Mouse (Mus musculus) midbrain, embryonic 13.5 days (tissue): ENCODE data around the gene Prkar1b. TPM values are rescaled to one million over a fixed set of nuclear protein-coding genes. Genes with fewer than 3 reads are reported as not detected.

Experiments
- ATAC-seq: fragments of 200-750 bp; cut with Nextera tagmentation; 2 replicates; pipeline ENCODE4 v1.8.0; 2017; ENCODE audit warnings: mild to moderate bottlenecking, moderate TSS enrichment, moderate library complexity
- H3K27ac ChIP-seq: fragments of 300-500 bp; sonication (generic); 2 replicates; pipeline ENCODE4 v1.5.1; 2015; ENCODE audit warnings: inconsistent platforms, mild to moderate bottlenecking, moderate library complexity
- H3K27me3 ChIP-seq: fragments of 300-500 bp; sonication (generic); 2 replicates; pipeline ENCODE4 v1.6.1; 2015; ENCODE audit warnings: mild to moderate bottlenecking, inconsistent platforms
- H3K36me3 ChIP-seq: fragments of 300-500 bp; sonication (generic); 2 replicates; pipeline ENCODE4 v1.6.1; 2015; ENCODE audit warnings: mild to moderate bottlenecking, inconsistent platforms
- H3K4me1 ChIP-seq: fragments of 300-500 bp; sonication (generic); replicated peaks from 2 replicates; pipeline ENCODE4 v1.6.1; 2015; ENCODE audit warnings: inconsistent platforms
- H3K4me2 ChIP-seq: fragments of 300-500 bp; sonication (generic); replicated peaks from 2 replicates; pipeline ENCODE4 v1.6.1; 2015; ENCODE audit warnings: moderate library complexity, mild to moderate bottlenecking, inconsistent platforms
- H3K4me3 ChIP-seq: fragments of 300-500 bp; sonication (generic); replicated peaks from 2 replicates; pipeline ENCODE4 v1.5.1; 2015; ENCODE audit warnings: mild to moderate bottlenecking, inconsistent platforms
- H3K9ac ChIP-seq: fragments of 300-500 bp; sonication (generic); replicated peaks from 2 replicates; pipeline ENCODE4 v1.6.1; 2015; ENCODE audit warnings: mild to moderate bottlenecking, inconsistent platforms
- H3K9me3 ChIP-seq: fragments of 300-500 bp; sonication (generic); 2 replicates; pipeline ENCODE4 v1.6.1; 2016; ENCODE audit warnings: mild to moderate bottlenecking, inconsistent platforms
- WGBS: fragments of 180-500 bp; shearing (Covaris S2); methylation state at CpG from one replicate; pipeline ENCODE4 v1.1.7; 2015; 5-methylcytosine and 5-hydroxymethylcytosine counted together
- polyA plus RNA-seq: library from polyadenylated mRNA; unstranded; fragments of >200 nt; fragmentation: Nextera tagmentation; extraction: Ambion mirVana; gene quantifications from 2 replicates; pipeline ENCODE4 v1.2.1, GENCODE M21; 2015

Prkar1b gene
- polyA plus RNA-seq, 1 experiment from 2014 or later: 139 TPM

GRCm38 (mm10) chr5:138971405-138971804 lies 178.4 kb downstream of the Prkar1b start:
- ATAC-seq: no peak
- no peaks in the 10 kb centered on the region for H3K27me3 ChIP-seq
- no peaks in the 10 kb centered on the region for H3K9me3 ChIP-seq
- H3K4me2 ChIP-seq: no peak overlapping the region
- H3K4me3 ChIP-seq: no peak overlapping the region
- H3K36me3 ChIP-seq: no peaks in the 10 kb centered on the region
- H3K9ac ChIP-seq: no peak overlapping the region
- H3K27ac ChIP-seq: no peak overlapping the region
- 76% methylated on average over 9 of the region's 9 CpGs for WGBS
- peaks cover 3% of the 10 kb centered on the region; the same call in 1 of the 2 replicates for H3K4me1 ChIP-seq

- ATAC-seq: no peak
- no peak overlapping the region for H3K4me3 ChIP-seq
- no peaks in the 10 kb centered on the region for H3K27me3 ChIP-seq
- no peaks in the 10 kb centered on the region for H3K9me3 ChIP-seq
- H3K4me1 ChIP-seq: peaks cover 15% of the 10 kb centered on the region
- H3K4me2 ChIP-seq: no peak overlapping the region
- no peak overlapping the region; the same call in 1 of the 2 replicates for H3K27ac ChIP-seq
- WGBS: 70% methylated on average over 7 of the region's 7 CpGs
- no peak overlapping the region for H3K9ac ChIP-seq
- no peaks in the 10 kb centered on the region for H3K36me3 ChIP-seq
Observed at GRCm38 (mm10) chr5:138970056-138970490, 179.7 kb downstream of the Prkar1b start.

Other genes with a start within 250 kb of the Prkar1b start
- gene Pdgfa, start 152.6 kb downstream of the Prkar1b start, polyA plus RNA-seq: 7.5 and 8.3 TPM in 2 replicates
- gene Dnaaf5, start 222 bp upstream of the Prkar1b start, polyA plus RNA-seq: 2.3 and 3.9 TPM in 2 replicates
- 45.9 and 49.1 TPM in 2 replicates for gene Sun1, start 50.6 kb upstream of the Prkar1b start, polyA plus RNA-seq
- gene Get4, start 102.3 kb upstream of the Prkar1b start, polyA plus RNA-seq: 112 and 116 TPM in 2 replicates
- gene Adap1, start 175.6 kb upstream of the Prkar1b start, polyA plus RNA-seq: 13.8 and 14.5 TPM in 2 replicates
- gene Cox19, start 201.4 kb upstream of the Prkar1b start, polyA plus RNA-seq: 120 and 131 TPM in 2 replicates
- gene Cyp2w1, start 202.6 kb upstream of the Prkar1b start, polyA plus RNA-seq: not detected in 2 replicates
- 1.7 TPM in 2 replicates for gene Gpr146, start 227.7 kb upstream of the Prkar1b start, polyA plus RNA-seq